Mouse (Mus musculus) bone marrow macrophage, adult 2 months (primary cell): ENCODE data around the gene Rimbp2. TPM values are rescaled to one million over a fixed set of nuclear protein-coding genes. Genes with fewer than 3 reads are reported as not detected.

Experiments
- H3K27ac ChIP-seq: 2 replicates; pipeline ENCODE4 v1.5.1; 2012; ENCODE audit warnings: low read depth, low read length; ENCODE audit not compliant: insufficient read depth
- H3K4me1 ChIP-seq: 2 replicates; pipeline ENCODE4 v1.6.1; 2012; ENCODE audit warnings: low read length; ENCODE audit not compliant: control insufficient read depth, insufficient read depth
- H3K4me3 ChIP-seq: 2 replicates; pipeline ENCODE4 v1.5.1; 2012; ENCODE audit warnings: mild to moderate bottlenecking, low read length, moderate library complexity; ENCODE audit not compliant: insufficient read depth
- CTCF ChIP-seq: IDR thresholded peaks from 2 replicates; pipeline ENCODE4 v1.5.1; 2012; ENCODE audit warnings: low read depth, mild to moderate bottlenecking, low read length, moderate library complexity
- POLR2A ChIP-seq: IDR thresholded peaks from 2 replicates; pipeline ENCODE4 v1.6.1; 2012; ENCODE audit warnings: mild to moderate bottlenecking, low read depth, low read length, borderline replicate concordance
- polyA plus RNA-seq: library from polyadenylated mRNA; stranded (reverse); fragments of >200 nt; gene quantifications from 2 replicates; pipeline ENCODE4 v1.2.4, GENCODE M21; 2012; ENCODE audit not compliant: missing spikeins, insufficient read depth, insufficient read length

The Rimbp2 gene
- polyA plus RNA-seq, 1 experiment: not detected

DNA sequence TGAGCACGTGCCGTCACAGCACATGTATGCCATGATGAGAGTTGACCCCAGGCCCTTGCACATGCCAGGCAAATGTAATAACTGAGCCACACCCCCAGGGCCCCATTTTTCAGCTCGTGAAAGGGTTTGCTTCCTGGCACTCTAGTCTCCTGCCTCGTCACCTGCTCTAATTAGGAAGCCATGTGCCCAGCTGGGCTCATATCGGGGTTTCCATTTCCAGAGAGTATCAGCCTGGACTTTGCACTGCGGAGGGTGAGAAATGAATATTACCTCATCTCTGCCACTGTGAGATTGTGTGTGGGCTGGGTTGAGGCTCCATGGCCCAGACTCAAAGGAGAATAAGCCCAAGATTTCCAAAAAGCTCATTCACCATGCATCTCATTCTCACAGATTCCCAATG lies 138.2 kb downstream of the Rimbp2 start:
- no peak for TF ChIP-seq POLR2A
- no peak for TF ChIP-seq CTCF
- no peak overlapping the region for H3K4me3 ChIP-seq
- no peaks in the 10 kb centered on the region for H3K4me1 ChIP-seq
- no peak overlapping the region for H3K27ac ChIP-seq

DNA sequence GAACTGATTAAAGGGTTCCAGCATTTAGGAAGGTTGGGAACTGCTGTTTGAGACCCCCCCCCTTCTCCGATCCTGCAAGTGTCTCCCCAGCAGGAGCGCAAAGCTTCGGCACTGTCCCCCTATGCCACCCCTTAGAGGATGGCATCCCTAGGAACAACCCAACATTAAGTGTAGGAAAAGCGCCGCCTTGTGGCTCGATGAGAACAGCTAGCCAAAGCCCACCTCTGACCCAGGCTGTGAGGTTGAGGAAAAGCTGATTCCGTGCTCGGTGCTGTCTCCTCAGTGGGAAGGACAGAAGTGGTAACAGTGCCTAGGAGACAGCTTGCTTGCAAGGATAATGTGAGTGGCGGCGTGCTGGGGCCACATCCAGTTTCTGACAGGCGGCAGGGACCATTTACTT lies 140.2 kb downstream of the Rimbp2 start:
- Histone ChIP-seq H3K4me1 (no peaks in the 10 kb centered on the region), H3K27ac (no peak overlapping the region), H3K4me3 (no peak overlapping the region)
- TF ChIP-seq CTCF (no peak), POLR2A (no peak)

GRCm38 (mm10) chr5:128811431-128811830 lies 141.9 kb downstream of the Rimbp2 start:
- no peak for TF ChIP-seq CTCF
- no peak for TF ChIP-seq POLR2A
- Histone ChIP-seq H3K27ac (no peak overlapping the region), H3K4me1 (no peaks in the 10 kb centered on the region), H3K4me3 (no peak overlapping the region)

GRCm38 (mm10) chr5:128810006-128810405 lies 143.3 kb downstream of the Rimbp2 start:
- no peaks in the 10 kb centered on the region for H3K4me1 ChIP-seq
- no peak for TF ChIP-seq POLR2A
- TF ChIP-seq CTCF: no peak
- no peak overlapping the region for H3K4me3 ChIP-seq
- H3K27ac ChIP-seq: no peak overlapping the region

DNA sequence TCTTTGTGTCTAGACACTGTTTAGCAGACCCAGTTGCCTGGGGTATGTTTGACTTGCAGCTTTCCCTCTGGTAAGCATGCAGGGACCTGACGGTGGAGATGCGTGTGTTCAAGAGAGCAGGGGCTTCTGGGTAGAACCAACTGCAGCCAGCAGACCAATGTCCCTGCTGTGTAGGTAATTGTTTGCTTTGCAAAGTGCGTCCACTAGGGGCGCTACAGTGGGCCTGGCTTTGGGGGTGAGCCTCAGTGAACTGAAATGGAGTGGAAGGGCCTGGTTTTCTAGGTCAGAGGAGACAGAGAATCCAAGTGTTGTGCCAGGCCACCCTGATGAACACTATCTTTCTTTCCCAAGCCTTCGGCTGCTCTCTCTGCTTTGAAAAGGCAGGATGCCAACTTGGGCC lies 143.9 kb downstream of the Rimbp2 start:
- Histone ChIP-seq H3K27ac (no peak overlapping the region), H3K4me1 (no peaks in the 10 kb centered on the region), H3K4me3 (no peak overlapping the region)
- TF ChIP-seq CTCF (no peak), POLR2A (no peak)

DNA sequence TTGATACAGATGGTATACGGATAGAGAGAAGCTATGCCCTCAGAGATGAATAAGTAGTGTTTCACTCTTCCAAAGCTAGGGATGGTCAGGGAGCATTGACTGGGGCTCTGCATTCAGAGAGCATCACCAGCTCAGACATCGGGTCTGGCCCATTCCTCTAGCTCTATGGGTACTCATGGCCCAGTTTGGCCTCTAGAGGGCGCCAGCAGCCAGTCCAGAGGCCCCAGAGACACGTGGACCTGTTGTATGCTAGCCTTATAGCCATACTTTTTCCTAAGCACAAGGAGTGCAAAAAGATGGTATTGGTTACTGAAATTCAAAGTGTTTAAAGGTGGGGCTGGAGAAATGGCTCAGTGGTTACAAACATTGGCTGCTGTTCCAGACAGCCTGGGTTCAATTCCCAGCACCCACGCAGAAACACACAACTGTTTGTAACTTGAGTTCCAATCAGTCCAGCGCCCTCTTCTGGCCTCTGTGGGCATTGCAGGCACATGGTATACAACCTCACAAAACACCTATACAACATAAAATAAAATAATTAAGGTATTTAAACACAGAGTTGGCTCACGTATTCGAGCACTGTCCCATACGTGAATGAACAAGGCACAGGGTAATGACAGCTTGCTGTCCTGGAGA lies 144.6 kb downstream of the Rimbp2 start:
- Histone ChIP-seq H3K4me1 (no peaks in the 10 kb centered on the region), H3K4me3 (no peak overlapping the region), H3K27ac (no peak overlapping the region)
- no peak; the same call in 1 of the 2 replicates for TF ChIP-seq CTCF
- TF ChIP-seq POLR2A: no peak

- no peak for TF ChIP-seq POLR2A
- TF ChIP-seq CTCF: no peak
Observed at GRCm38 (mm10) chr5:128807408-128807807, 145.9 kb downstream of the Rimbp2 start.

DNA sequence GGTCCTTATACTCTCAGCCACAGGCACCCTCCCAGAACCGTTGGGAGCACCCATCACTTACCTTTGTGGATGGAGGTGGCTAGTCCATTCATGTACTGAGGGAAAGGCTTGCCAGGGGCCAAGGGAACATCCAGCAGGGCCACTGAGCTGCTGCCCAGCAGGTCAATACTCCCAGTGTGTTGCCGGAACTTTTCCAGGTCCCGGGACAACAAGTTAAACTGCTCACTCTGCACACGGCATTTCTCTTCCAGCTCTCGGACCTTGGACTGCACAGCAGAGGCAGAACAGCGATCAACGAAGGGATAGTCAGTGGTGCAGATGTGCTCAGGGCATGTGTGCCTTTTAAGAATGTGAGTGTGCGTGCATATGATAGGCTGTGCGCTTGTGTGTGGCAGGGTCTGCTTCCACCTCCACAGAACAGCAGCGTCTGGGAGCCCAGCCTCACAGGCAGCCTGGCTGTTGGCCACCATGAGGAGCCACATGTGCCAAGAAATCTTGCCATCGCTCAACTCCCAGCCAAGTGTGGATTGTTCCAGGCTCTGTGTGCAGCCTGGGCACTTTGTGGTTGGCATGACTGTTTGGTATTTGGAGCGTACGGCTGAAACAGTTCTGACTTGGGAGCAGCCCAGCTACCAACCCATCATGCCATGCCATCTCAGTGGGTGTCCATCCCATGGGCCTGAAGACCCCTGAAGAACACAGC lies 146.8 kb downstream of the Rimbp2 start:
- no peak overlapping the region for H3K27ac ChIP-seq
- no peak overlapping the region for H3K4me3 ChIP-seq
- no peaks in the 10 kb centered on the region for H3K4me1 ChIP-seq
- TF ChIP-seq POLR2A (no peak), CTCF (no peak)

More at GRCm38 (mm10) chr5:128807408-128807807, 145.9 kb downstream of the Rimbp2 start:
- Histone ChIP-seq H3K4me1 (no peaks in the 10 kb centered on the region), H3K4me3 (no peak overlapping the region), H3K27ac (no peak overlapping the region)

DNA sequence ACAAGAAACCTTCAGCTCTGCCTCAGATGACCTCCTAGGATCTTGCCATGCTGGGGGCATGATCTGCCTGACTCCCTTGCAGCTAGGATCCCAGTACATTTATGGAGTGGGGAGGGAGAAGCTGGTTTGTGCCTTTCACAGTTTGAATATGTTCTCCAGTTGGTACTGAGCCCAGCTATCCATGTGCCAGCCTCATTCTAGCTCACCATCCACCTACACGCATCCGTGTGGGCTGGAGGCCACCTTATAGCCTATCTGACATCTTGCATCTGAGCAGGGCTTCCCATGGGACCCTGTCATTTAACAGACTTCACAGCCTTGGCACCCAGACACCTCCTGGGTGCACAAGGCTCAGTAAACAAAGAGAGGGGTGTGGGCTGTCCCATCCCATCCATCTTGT lies 148.2 kb downstream of the Rimbp2 start:
- Histone ChIP-seq H3K27ac (no peak overlapping the region), H3K4me1 (no peaks in the 10 kb centered on the region), H3K4me3 (no peak overlapping the region)
- TF ChIP-seq CTCF: no peak
- no peak for TF ChIP-seq POLR2A

DNA sequence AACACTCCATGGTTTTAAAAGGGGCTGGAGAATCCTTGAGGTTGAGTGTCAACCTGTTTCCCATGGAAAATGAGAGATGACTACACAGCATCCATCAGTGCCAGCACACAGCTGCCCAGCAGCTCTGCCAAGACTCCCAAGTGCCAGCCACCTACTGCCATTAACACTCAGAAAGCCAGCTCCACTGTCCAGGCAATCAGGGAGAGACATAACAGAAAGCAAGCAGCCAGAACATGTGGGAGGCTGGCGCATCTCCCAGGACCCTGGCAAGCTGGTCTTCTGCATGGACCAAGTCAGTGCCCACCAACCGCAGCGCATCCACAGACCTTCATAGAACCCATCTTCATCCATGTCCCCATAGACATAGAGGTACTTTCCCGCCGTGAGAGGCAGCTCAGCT lies 152.7 kb downstream of the Rimbp2 start:
- Histone ChIP-seq H3K4me1 (no peaks in the 10 kb centered on the region), H3K27ac (no peak overlapping the region), H3K4me3 (no peak overlapping the region)
- TF ChIP-seq CTCF (no peak), POLR2A (no peak)

GRCm38 (mm10) chr5:128781621-128782020 lies 171.7 kb downstream of the Rimbp2 start:
- TF ChIP-seq CTCF (no peak), POLR2A (no peak)
- Histone ChIP-seq H3K4me3 (no peak overlapping the region), H3K27ac (no peak overlapping the region), H3K4me1 (no peaks in the 10 kb centered on the region)

DNA sequence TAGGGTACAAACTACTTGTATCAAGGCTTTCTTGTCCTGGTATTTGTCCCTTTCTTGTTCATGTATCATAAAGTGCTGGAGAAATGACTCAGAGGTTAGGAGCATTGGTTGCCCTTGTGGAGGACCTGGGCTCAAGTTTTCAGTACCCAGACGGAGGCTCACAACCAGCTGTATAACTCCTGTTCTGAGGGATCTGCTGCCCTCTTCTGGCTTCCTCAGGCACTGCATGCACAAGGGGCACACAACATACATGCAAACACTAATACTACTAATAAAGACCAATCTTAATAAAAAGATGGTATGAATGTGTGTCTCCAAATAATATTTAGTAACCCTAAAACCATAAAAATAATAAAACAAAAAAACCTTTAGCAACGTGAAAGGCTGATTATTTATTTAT lies 176.9 kb downstream of the Rimbp2 start:
- H3K4me1 ChIP-seq: no peaks in the 10 kb centered on the region
- TF ChIP-seq POLR2A: no peak
- no peak for TF ChIP-seq CTCF
- no peak overlapping the region for H3K4me3 ChIP-seq
- no peak overlapping the region for H3K27ac ChIP-seq
